Mouse (Mus musculus) heart, adult 2 months (tissue): ENCODE results near the gene Dusp6.

Experiments
- EP300 ChIP-seq: fragments of 200-500 bp; IDR thresholded peaks from 2 replicates; pipeline ENCODE4 v1.6.1; 2011; ENCODE audit warnings: low read depth, low read length, control low read depth; ENCODE audit not compliant: insufficient read depth
- POLR2A ChIP-seq: fragments of 200-500 bp; IDR thresholded peaks from 2 replicates; pipeline ENCODE4 v1.6.1; 2011; ENCODE audit warnings: mild to moderate bottlenecking, low read depth, low read length, control low read depth; ENCODE audit not compliant: insufficient read depth

DNA sequence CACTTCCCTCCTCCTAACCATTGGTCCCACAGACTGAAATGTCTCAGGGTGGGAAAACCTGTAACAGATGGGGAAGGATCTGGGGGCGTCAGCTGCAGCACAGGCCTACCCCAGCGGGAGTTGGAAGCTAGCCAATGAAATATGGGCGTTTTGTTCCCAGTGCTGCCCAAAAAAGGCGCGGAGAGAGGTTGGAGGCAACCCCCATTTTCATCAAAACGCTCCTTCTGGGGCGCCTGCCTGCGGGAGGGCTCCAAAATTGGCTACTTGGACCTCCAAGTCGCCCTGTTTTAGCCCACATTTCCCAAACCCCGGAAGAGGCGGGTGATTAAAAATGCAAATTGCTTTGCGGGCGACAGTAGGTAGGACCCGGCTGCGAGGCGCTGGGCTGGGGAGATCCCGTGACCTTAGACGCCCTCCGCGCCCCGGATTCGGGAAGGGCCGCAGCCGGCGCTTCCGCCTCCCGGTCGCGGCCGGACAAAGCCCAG is 1.8 kb upstream of the Dusp6 start:
- no peak for TF ChIP-seq EP300
- no peak for TF ChIP-seq POLR2A
